Mouse (Mus musculus) testis, adult 2 months (tissue): ENCODE measurements around the gene Dync1li2. TPM values are rescaled to one million over a fixed set of nuclear protein-coding genes. Genes with fewer than 3 reads are reported as not detected.

Experiments used
- H3K27ac ChIP-seq: fragments of 200-500 bp; 2 replicates; pipeline ENCODE4 v1.5.1; 2012; ENCODE audit warnings: low read depth, low read length; ENCODE audit not compliant: control insufficient read depth, insufficient read depth
- H3K27me3 ChIP-seq: fragments of 200-500 bp; 2 replicates; pipeline ENCODE4 v1.6.1; 2012; ENCODE audit warnings: mild to moderate bottlenecking, low read length, moderate library complexity; ENCODE audit not compliant: control insufficient read depth, insufficient read depth
- H3K36me3 ChIP-seq: fragments of 200-500 bp; 2 replicates; pipeline ENCODE4 v1.6.1; 2012; ENCODE audit warnings: mild to moderate bottlenecking, low read length; ENCODE audit not compliant: control insufficient read depth, insufficient read depth
- H3K4me1 ChIP-seq: fragments of 200-500 bp; 2 replicates; pipeline ENCODE4 v1.6.1; 2012; ENCODE audit warnings: low read length; ENCODE audit not compliant: control insufficient read depth, insufficient read depth
- H3K4me3 ChIP-seq: fragments of 200-500 bp; 2 replicates; pipeline ENCODE4 v1.5.1; 2012; ENCODE audit warnings: low read depth, mild to moderate bottlenecking, low read length, moderate library complexity, mixed read lengths; ENCODE audit not compliant: control insufficient read depth
- CTCF ChIP-seq: fragments of 200-500 bp; IDR thresholded peaks from 2 replicates; pipeline ENCODE4 v1.5.1; 2012; ENCODE audit warnings: low read depth, mild to moderate bottlenecking, inconsistent platforms, low read length, moderate library complexity; ENCODE audit not compliant: control insufficient read depth, insufficient read depth, insufficient replicate concordance
- POLR2A ChIP-seq: fragments of 200-500 bp; IDR thresholded peaks from 2 replicates; pipeline ENCODE4 v1.6.1; 2012; ENCODE audit warnings: low read depth, mild to moderate bottlenecking, inconsistent platforms, low read length, moderate library complexity; ENCODE audit not compliant: control insufficient read depth
- polyA plus RNA-seq: library from polyadenylated mRNA; depleted of rRNA; stranded (reverse); fragments of >200 nt; gene quantifications from 2 replicates; pipeline ENCODE4 v1.2.3, GENCODE M21; 2012

Dync1li2 gene
- polyA plus RNA-seq, 1 experiment = 64.6 TPM

DNA sequence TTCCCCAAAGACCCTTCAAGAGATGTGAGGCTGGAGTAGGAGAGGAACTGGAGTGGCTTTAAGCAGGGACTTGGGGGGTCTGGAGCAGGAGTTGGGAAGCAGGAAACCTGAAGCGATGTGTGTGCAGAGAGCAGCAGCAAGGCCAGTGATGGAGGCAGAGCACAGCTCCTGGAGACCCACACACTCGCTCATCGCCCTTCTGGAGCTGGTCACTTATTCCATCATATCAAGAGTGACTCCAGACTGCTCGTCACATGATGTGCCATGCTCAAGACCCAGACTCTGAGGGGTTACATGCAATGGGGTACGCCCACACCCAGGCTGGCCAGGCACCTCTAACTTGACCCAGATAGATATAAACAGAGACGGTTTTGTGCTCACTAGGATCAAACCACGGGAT, 62.6 kb downstream of the Dync1li2 start:
- Histone ChIP-seq H3K27ac (no peak overlapping the region), H3K4me1 (no peaks in the 10 kb centered on the region)
- TF ChIP-seq CTCF = no peak
- no peak for TF ChIP-seq POLR2A

GRCm38 (mm10) chr8:104379301-104379836, 63.5 kb downstream of the Dync1li2 start:
- no peaks in the 10 kb centered on the region for H3K36me3 ChIP-seq
- H3K27ac ChIP-seq = no peak overlapping the region
- no peak overlapping the region for H3K4me3 ChIP-seq
- H3K27me3 ChIP-seq = no peaks in the 10 kb centered on the region
- TF ChIP-seq CTCF = no peak
- TF ChIP-seq POLR2A = no peak
- H3K4me1 ChIP-seq = no peaks in the 10 kb centered on the region

More for the DNA sequence above, 62.6 kb downstream of the Dync1li2 start:
- no peak overlapping the region for H3K4me3 ChIP-seq
- no peaks in the 10 kb centered on the region for H3K27me3 ChIP-seq
- H3K36me3 ChIP-seq = no peaks in the 10 kb centered on the region

DNA sequence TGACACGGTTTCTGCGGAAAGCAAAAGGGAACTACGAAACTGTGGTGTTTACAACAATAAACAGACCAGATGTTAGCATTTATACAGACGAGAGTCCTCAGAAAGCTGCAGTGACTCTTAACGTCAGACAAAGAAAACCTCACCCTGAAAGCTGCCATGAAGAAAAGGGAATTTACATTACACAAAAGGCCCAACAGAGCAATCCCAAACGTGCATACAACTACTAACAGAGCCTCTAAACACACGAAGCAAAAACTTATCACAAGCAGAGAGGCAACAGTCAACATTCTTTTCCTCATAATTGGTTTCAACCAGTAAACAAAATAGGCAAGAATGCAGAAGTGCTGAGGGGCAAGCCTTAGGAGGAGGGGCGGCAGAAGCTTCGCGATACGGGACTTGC, 66.2 kb downstream of the Dync1li2 start:
- Histone ChIP-seq H3K27ac (no peak overlapping the region), H3K4me3 (no peak overlapping the region), H3K4me1 (no peaks in the 10 kb centered on the region), H3K36me3 (no peaks in the 10 kb centered on the region), H3K27me3 (no peaks in the 10 kb centered on the region)
- TF ChIP-seq CTCF = no peak
- TF ChIP-seq POLR2A = no peak

- Histone ChIP-seq H3K36me3 (no peaks in the 10 kb centered on the region), H3K27ac (no peak overlapping the region), H3K4me3 (no peak overlapping the region), H3K27me3 (no peaks in the 10 kb centered on the region), H3K4me1 (no peaks in the 10 kb centered on the region)
- no peak for TF ChIP-seq CTCF
- TF ChIP-seq POLR2A = no peak
These were observed 66.9 kb downstream of the Dync1li2 start for GRCm38 (mm10) chr8:104375959-104376358.

DNA sequence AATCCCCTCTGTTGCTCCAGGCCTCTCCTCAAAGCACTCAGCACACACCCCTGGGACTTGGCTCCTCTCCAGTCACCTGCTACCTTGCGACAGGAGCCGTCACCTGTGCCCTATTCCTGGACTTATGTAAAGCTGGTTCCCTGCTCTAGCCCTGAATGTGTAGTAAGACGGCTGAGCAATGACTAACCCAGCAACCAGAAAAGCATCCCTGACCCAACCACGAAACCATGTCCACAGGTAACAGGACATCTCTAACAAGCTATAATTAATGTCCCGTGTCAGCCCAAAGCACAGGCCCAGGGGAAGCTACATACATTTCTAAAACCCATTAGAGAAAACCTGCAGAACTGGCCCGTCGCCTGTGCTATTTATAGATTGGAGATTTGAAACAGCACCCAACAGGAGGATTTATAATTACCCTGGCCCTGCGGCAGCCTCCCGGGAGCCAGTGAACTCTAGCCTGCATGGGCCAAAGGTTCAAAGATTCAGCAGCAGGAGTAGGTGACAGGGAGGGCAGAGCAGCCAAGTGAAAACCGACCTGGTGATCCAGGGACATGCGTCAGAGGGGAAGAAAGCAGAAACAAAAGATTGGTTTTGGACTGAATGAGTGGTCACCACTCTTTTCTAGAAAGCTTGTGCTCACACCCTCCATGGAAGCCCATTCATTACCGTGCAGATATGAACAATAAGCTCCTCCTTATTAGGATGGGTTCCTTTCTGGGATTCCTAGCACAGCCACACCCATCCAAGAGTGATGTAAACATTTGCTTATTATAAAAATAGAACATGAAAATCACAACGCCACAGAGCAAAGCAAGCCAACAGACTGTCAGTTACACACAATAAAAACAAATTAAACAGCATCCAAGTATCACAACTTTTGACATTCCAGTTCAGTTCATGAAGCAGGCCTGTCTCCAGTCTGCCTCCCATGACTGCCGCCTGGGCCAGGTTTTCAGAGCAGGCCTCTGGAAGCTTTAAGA, 67.7 kb downstream of the Dync1li2 start:
- Histone ChIP-seq H3K4me1 (no peaks in the 10 kb centered on the region), H3K36me3 (no peaks in the 10 kb centered on the region), H3K27ac (no peak overlapping the region), H3K27me3 (no peaks in the 10 kb centered on the region), H3K4me3 (no peak overlapping the region)
- TF ChIP-seq POLR2A (no peak), CTCF (no peak)

GRCm38 (mm10) chr8:104374269-104374668, 68.6 kb downstream of the Dync1li2 start:
- no peak for TF ChIP-seq POLR2A
- no peak for TF ChIP-seq CTCF
- Histone ChIP-seq H3K27ac (no peak overlapping the region), H3K27me3 (no peaks in the 10 kb centered on the region), H3K36me3 (no peaks in the 10 kb centered on the region), H3K4me1 (no peaks in the 10 kb centered on the region), H3K4me3 (no peak overlapping the region)

DNA sequence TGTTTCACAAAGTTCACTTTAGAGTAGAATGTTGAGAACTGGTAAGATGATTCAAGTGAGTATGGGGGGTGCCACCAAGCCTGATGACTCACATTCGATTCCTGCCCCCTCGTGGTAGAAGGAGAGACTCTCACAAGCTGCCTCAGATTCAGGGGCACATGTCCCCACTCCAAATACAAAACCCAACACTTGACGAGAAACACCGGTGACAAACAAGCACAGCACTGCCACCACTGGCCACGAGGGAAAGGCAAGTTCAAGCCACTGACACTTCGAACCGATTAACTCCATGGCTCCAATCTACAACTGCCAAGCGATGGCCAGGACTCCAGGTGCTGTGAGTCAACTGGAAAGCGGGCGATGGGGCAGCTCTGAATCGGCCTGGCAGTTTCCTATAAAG, 69.1 kb downstream of the Dync1li2 start:
- no peaks in the 10 kb centered on the region for H3K4me1 ChIP-seq
- H3K36me3 ChIP-seq = no peaks in the 10 kb centered on the region
- TF ChIP-seq CTCF (no peak), POLR2A (no peak)
- H3K4me3 ChIP-seq = no peak overlapping the region
- no peak overlapping the region for H3K27ac ChIP-seq
- H3K27me3 ChIP-seq = no peaks in the 10 kb centered on the region
